Mouse (Mus musculus) embryonic fibroblast, embryonic 13.5 days (primary cell): ENCODE data around the gene Cep85l.

Experiments used
- CTCF ChIP-seq: IDR thresholded peaks from 2 replicates; pipeline ENCODE4 v1.5.1; 2011; ENCODE audit warnings: mild to moderate bottlenecking, control low read depth, low read length, moderate library complexity, borderline replicate concordance; ENCODE audit not compliant: insufficient read depth
- POLR2A ChIP-seq: IDR thresholded peaks from 2 replicates; pipeline ENCODE4 v1.6.1; 2011; ENCODE audit warnings: low read depth, mild to moderate bottlenecking, control low read depth, low read length, moderate library complexity

DNA sequence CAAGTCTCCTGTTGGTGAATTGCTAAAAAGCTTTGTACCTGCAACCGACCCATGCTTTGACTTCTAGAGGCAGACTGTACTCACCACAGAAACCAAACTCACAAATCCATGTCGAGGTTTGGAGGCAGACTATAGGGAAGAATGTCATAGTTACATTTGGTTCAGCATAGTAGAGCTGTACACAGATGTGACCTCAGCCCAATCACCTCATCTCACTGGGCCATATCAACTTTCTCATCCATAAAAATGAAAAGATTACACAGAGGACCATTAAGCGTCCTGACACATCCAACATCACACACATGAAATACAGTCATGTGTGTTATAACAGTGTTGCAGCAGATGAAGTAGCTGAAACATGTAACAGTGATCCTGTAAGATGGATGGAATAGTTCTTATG, 19.3 kb upstream of the Cep85l start:
- TF ChIP-seq CTCF: no peak
- no peak for TF ChIP-seq POLR2A
